Mouse (Mus musculus): ENCODE measurements at regions not wholly inside any gene's neighbourhood (a gene's known extent, or its start where the extent isn't known, plus 50 kb on each side); places are given as distances from the start of the nearest gene placed in this dataset.

DNA sequence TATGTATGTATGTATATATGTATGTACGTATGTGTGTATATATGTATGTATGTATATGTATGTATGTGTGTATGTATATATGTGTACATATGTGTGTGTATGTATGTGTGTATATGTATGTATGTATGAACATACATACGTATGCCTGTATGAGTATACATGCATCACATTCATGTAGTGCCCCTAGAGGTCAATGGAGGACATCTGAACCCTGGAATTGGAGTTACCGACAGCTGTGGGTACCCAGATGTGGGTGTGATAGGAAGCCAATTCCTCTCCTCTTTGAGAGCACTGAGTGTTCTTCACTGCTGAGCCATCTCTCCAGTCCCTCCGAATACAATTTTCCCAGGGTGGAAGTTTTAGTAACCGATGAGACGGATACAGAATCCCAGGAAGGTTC, 69.6 kb upstream of the Foxn3 start:
- no peak for DNase-seq (ENCODE audit: low read depth)
- TF ChIP-seq CTCF (IDR thresholded peaks at IDR 0.05; ENCODE audit: borderline replicate concordance, extremely low read depth, insufficient read depth, insufficient read length) (no peak), POLR2A (IDR thresholded peaks at IDR 0.05; ENCODE audit: borderline replicate concordance, extremely low read depth, insufficient read depth, insufficient read length, poor library complexity, severe bottlenecking) (no peak)

- DNase-seq (ENCODE audit: low read depth) = no peak
- TF ChIP-seq POLR2A (IDR thresholded peaks at IDR 0.05; ENCODE audit: borderline replicate concordance, extremely low read depth, insufficient read depth, insufficient read length, poor library complexity, severe bottlenecking) = no peak
- TF ChIP-seq CTCF (IDR thresholded peaks at IDR 0.05; ENCODE audit: borderline replicate concordance, extremely low read depth, insufficient read depth, insufficient read length) = no peak
Observed at GRCm38 (mm10) chr12:99629606-99630005, 66.2 kb upstream of the Foxn3 start.

- peak; percentile 14 for DNase-seq (ENCODE audit: low read depth)
- TF ChIP-seq POLR2A (IDR thresholded peaks at IDR 0.05; ENCODE audit: borderline replicate concordance, extremely low read depth, insufficient read depth, insufficient read length, poor library complexity, severe bottlenecking) = no peak
- no peak for TF ChIP-seq CTCF (IDR thresholded peaks at IDR 0.05; ENCODE audit: borderline replicate concordance, extremely low read depth, insufficient read depth, insufficient read length)
Observed at GRCm38 (mm10) chr12:99628421-99628820, 65.0 kb upstream of the Foxn3 start.

DNA sequence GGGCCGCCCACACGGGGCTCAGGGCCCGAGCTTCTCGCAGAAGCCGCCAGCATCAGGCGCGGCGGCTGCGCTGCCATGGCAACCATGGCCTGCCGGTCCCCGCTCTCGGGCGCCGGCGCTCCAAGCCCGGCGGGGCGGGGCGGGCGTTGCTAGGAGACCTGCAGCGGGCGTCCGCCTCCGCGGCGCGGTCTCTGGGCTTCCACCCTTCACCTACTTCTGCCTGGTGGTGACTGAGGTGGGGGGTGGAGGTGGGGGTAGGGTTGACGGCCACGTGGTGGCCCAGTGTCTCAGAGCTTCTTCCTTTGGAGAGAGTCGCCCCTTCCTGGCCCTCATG, 64.5 kb upstream of the Foxn3 start:
- peak; percentile 97 for DNase-seq (ENCODE audit: low read depth)
- no peak for TF ChIP-seq CTCF (IDR thresholded peaks at IDR 0.05; ENCODE audit: borderline replicate concordance, extremely low read depth, insufficient read depth, insufficient read length)
- peak; percentile 35; the same call in 1 of the 2 replicates for TF ChIP-seq POLR2A (IDR thresholded peaks at IDR 0.05; ENCODE audit: borderline replicate concordance, extremely low read depth, insufficient read depth, insufficient read length, poor library complexity, severe bottlenecking)

GRCm38 (mm10) chr12:99627201-99627897, 64.0 kb upstream of the Foxn3 start:
- DNase-seq (ENCODE audit: low read depth) = peak; percentile 66
- TF ChIP-seq POLR2A (IDR thresholded peaks at IDR 0.05; ENCODE audit: borderline replicate concordance, extremely low read depth, insufficient read depth, insufficient read length, poor library complexity, severe bottlenecking) (no peak), CTCF (IDR thresholded peaks at IDR 0.05; ENCODE audit: borderline replicate concordance, extremely low read depth, insufficient read depth, insufficient read length) (no peak)

GRCm38 (mm10) chr12:99626147-99626546, 62.8 kb upstream of the Foxn3 start:
- TF ChIP-seq POLR2A (IDR thresholded peaks at IDR 0.05; ENCODE audit: borderline replicate concordance, extremely low read depth, insufficient read depth, insufficient read length, poor library complexity, severe bottlenecking) (no peak), CTCF (IDR thresholded peaks at IDR 0.05; ENCODE audit: borderline replicate concordance, extremely low read depth, insufficient read depth, insufficient read length) (no peak)
- no peak for DNase-seq (ENCODE audit: low read depth)

GRCm38 (mm10) chr12:99625094-99625493, 61.7 kb upstream of the Foxn3 start:
- no peak for TF ChIP-seq POLR2A (IDR thresholded peaks at IDR 0.05; ENCODE audit: borderline replicate concordance, extremely low read depth, insufficient read depth, insufficient read length, poor library complexity, severe bottlenecking)
- no peak for TF ChIP-seq CTCF (IDR thresholded peaks at IDR 0.05; ENCODE audit: borderline replicate concordance, extremely low read depth, insufficient read depth, insufficient read length)
- DNase-seq (ENCODE audit: low read depth) = no peak

DNA sequence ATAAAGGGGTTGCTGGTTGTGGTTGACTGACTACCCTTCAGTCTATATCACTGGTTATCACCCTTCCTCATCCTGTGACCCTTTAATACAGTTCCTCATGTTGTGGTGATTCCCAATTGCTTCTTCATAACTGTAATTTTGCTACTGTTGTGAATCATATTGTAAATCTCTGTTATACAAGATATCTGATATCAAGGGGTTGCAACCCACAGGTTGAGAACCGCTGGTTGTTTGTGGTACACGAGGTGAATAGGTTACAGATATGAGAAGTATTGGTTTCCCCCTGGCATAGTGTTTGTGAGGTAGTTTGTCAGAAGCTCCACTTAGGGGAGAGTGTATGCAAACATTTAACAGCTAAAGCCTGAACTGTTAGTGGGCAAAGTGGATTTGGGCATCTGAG, 58.9 kb upstream of the Foxn3 start:
- DNase-seq (ENCODE audit: low read depth) = no peak
- TF ChIP-seq CTCF (IDR thresholded peaks at IDR 0.05; ENCODE audit: borderline replicate concordance, extremely low read depth, insufficient read depth, insufficient read length) (no peak), POLR2A (IDR thresholded peaks at IDR 0.05; ENCODE audit: borderline replicate concordance, extremely low read depth, insufficient read depth, insufficient read length, poor library complexity, severe bottlenecking) (no peak)

- TF ChIP-seq POLR2A (IDR thresholded peaks at IDR 0.05; ENCODE audit: borderline replicate concordance, extremely low read depth, insufficient read depth, insufficient read length, poor library complexity, severe bottlenecking) (no peak), CTCF (IDR thresholded peaks at IDR 0.05; ENCODE audit: borderline replicate concordance, extremely low read depth, insufficient read depth, insufficient read length) (no peak)
- no peak for DNase-seq (ENCODE audit: low read depth)
Observed at GRCm38 (mm10) chr12:99617241-99617804, 53.9 kb upstream of the Foxn3 start.

- TF ChIP-seq POLR2A (IDR thresholded peaks at IDR 0.05; ENCODE audit: borderline replicate concordance, extremely low read depth, insufficient read depth, insufficient read length, poor library complexity, severe bottlenecking) = no peak
Observed at GRCm38 (mm10) chr12:99614420-99614819, 51.0 kb upstream of the Foxn3 start.

More at GRCm38 (mm10) chr12:99614420-99614819, 51.0 kb upstream of the Foxn3 start:
- DNase-seq (ENCODE audit: low read depth) = no peak

All from brain, embryonic 14.5 days (tissue).